Mouse (Mus musculus) frontal cortex, postnatal 36 days (tissue): ENCODE results near the gene Olfr625-ps1.
"Not testable (repeated sequence)": the region's sequence is repeated elsewhere in the genome, so short reads cannot be mapped to it uniquely, and the experiment has no call there.

Experiments used
- DNase-seq, 2 experiments: peaks; one replicate each; pipeline ENCODE4 v3.0.0; 2022; ENCODE audit warnings: low spot score in 2 of 2

The Olfr625-ps1 gene

GRCm38 (mm10) chr7:103682420-103682819 is at the start of gene Olfr625-ps1:
TSS of gene Olfr625-ps1 (plus strand) at chr7:103682720.
- no peak for DNase-seq

- DNase-seq: no peak
Observed at GRCm38 (mm10) chr7:103636795-103637194, 45.7 kb upstream of the Olfr625-ps1 start.

- no peak for DNase-seq
Observed at GRCm38 (mm10) chr7:103642602-103643001, 39.9 kb upstream of the Olfr625-ps1 start, which contains the start of gene Olfr622. TSS of gene Olfr622 (minus strand) at chr7:103642702.

GRCm38 (mm10) chr7:103644070-103644469 is 38.5 kb upstream of the Olfr625-ps1 start:
- no peak for DNase-seq

GRCm38 (mm10) chr7:103663598-103663997 is 18.9 kb upstream of the Olfr625-ps1 start, which contains the start of gene Olfr623:
TSS of gene Olfr623 (minus strand) at chr7:103663698.
- DNase-seq: no peak

- DNase-seq: no peak
Observed at GRCm38 (mm10) chr7:103671091-103671490, 11.4 kb upstream of the Olfr625-ps1 start, which contains the start of gene Olfr624. TSS of gene Olfr624 (minus strand) at chr7:103671191.

GRCm38 (mm10) chr7:103699469-103699868 is 16.9 kb downstream of the Olfr625-ps1 start:
- DNase-seq: no peak

- DNase-seq: no peak
Observed at GRCm38 (mm10) chr7:103712024-103712423, 29.5 kb downstream of the Olfr625-ps1 start.

GRCm38 (mm10) chr7:103714371-103714770 is 31.9 kb downstream of the Olfr625-ps1 start, which contains the start of gene Olfr243:
TSS of gene Olfr243 (plus strand) at chr7:103714671.
- no peak for DNase-seq

- DNase-seq: not testable (repeated sequence)
Observed at GRCm38 (mm10) chr7:103716398-103716797, 33.9 kb downstream of the Olfr625-ps1 start.

- no peak for DNase-seq
Observed at GRCm38 (mm10) chr7:103730074-103730473, 47.6 kb downstream of the Olfr625-ps1 start, which contains the start of gene Olfr628. TSS of gene Olfr628 (plus strand) at chr7:103730374.
